Mouse (Mus musculus) hindbrain, embryonic 12.5 days (tissue): ENCODE measurements around the gene Golim4. TPM values are rescaled to one million over a fixed set of nuclear protein-coding genes. Genes with fewer than 3 reads are reported as not detected.

ENCODE experiments used
- ATAC-seq: fragments of 200-750 bp; cut with Nextera tagmentation; 2 replicates; pipeline ENCODE4 v1.8.0; 2017; ENCODE audit warnings: moderate TSS enrichment; ENCODE audit not compliant: low FRiP score
- H3K27ac ChIP-seq: fragments of 300-500 bp; sonication (generic); 2 replicates; pipeline ENCODE4 v1.5.1; 2016; ENCODE audit warnings: mild to moderate bottlenecking
- H3K27me3 ChIP-seq: fragments of 300-500 bp; sonication (generic); 2 replicates; pipeline ENCODE4 v1.6.1; 2016; ENCODE audit warnings: mild to moderate bottlenecking
- H3K36me3 ChIP-seq: fragments of 300-500 bp; sonication (generic); 2 replicates; pipeline ENCODE4 v1.6.1; 2016; ENCODE audit warnings: mild to moderate bottlenecking
- H3K4me1 ChIP-seq: fragments of 300-500 bp; sonication (generic); 2 replicates; pipeline ENCODE4 v1.6.1; 2016
- H3K4me2 ChIP-seq: fragments of 300-500 bp; sonication (generic); replicated peaks from 2 replicates; pipeline ENCODE4 v1.6.1; 2016; ENCODE audit warnings: mild to moderate bottlenecking
- H3K4me3 ChIP-seq: fragments of 300-500 bp; sonication (generic); 2 replicates; pipeline ENCODE4 v1.5.1; 2016; ENCODE audit warnings: mild to moderate bottlenecking
- H3K9ac ChIP-seq: fragments of 300-500 bp; sonication (generic); 2 replicates; pipeline ENCODE4 v1.6.1; 2016; ENCODE audit warnings: mild to moderate bottlenecking, moderate library complexity
- H3K9me3 ChIP-seq: fragments of 300-500 bp; sonication (generic); replicated peaks from 2 replicates; pipeline ENCODE4 v1.6.1; 2016; ENCODE audit warnings: mild to moderate bottlenecking
- WGBS: fragments of 180-500 bp; shearing (Covaris S2); methylation state at CpG from one replicate; pipeline ENCODE4 v1.1.7; 2016; 5-methylcytosine and 5-hydroxymethylcytosine counted together
- polyA plus RNA-seq: library from polyadenylated mRNA; unstranded; fragments of >200 nt; fragmentation: Nextera tagmentation; extraction: Ambion mirVana; gene quantifications from 2 replicates; pipeline ENCODE4 v1.2.1, GENCODE M21; 2016

The Golim4 gene
- polyA plus RNA-seq, 1 experiment from 2014 or later = 60.2 TPM

- H3K4me2 ChIP-seq = no peak overlapping the region
- no peaks in the 10 kb centered on the region for H3K27me3 ChIP-seq
- no peaks in the 10 kb centered on the region; the same call in 1 of the 2 replicates for H3K36me3 ChIP-seq
- H3K4me1 ChIP-seq = peaks cover 7% of the 10 kb centered on the region; the same call in 1 of the 2 replicates
- peak; percentile 27; the same call in 1 of the 2 replicates for ATAC-seq
- no peak overlapping the region for H3K9ac ChIP-seq
- no peak overlapping the region for H3K4me3 ChIP-seq
- no peaks in the 10 kb centered on the region for H3K9me3 ChIP-seq
- H3K27ac ChIP-seq = no peak overlapping the region
These were observed 46.0 kb downstream of the Golim4 start for GRCm38 (mm10) chr3:75910768-75911167.

- Histone ChIP-seq H3K27me3 (no peaks in the 10 kb centered on the region), H3K27ac (no peak overlapping the region), H3K4me3 (no peak overlapping the region), H3K4me1 (peaks cover 7% of the 10 kb centered on the region; the same call in 1 of the 2 replicates), H3K9ac (no peak overlapping the region), H3K36me3 (no peaks in the 10 kb centered on the region; the same call in 1 of the 2 replicates), H3K9me3 (no peaks in the 10 kb centered on the region), H3K4me2 (no peak overlapping the region)
- ATAC-seq = peak; percentile 62; the same call in 1 of the 2 replicates
- WGBS = 27% methylated on average over 4 of the region's 4 CpGs
These were observed 46.5 kb downstream of the Golim4 start for GRCm38 (mm10) chr3:75910257-75910656.

DNA sequence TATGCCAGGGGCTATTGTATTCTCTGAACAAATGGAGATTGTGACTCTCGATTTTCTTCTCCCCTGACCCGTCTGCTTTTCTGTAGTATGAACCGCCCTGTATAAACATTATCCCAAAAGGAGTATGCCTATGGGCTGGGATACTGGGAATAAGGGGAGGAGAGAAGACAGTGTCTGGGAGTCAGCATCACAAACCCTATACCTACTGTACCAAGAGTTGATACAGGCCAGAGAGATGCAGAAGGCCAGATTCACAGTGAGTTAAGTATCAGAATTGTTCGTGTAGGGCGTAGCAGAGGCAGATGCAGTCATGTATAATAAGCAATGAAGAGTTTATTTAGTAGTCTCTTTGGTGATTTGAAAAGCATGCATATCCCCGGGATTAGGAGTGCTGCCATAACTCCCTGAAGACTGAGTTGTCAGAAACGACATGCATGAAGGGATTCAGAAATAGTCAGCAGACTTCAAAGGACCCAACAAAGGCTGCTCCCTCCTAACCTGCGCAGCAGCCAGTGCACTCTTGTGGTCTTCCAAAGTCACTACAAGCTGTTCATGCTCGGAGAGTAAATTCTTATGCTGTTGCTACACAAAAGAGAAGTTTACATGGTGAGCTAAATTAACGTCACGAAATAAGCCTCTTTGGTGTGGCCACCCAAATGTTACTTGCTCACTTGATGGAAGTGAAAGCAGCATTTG is 54.7 kb downstream of the Golim4 start:
- H3K27ac ChIP-seq = no peak overlapping the region
- 77% methylated on average over 11 of the region's 11 CpGs for WGBS
- ATAC-seq = no peak

DNA sequence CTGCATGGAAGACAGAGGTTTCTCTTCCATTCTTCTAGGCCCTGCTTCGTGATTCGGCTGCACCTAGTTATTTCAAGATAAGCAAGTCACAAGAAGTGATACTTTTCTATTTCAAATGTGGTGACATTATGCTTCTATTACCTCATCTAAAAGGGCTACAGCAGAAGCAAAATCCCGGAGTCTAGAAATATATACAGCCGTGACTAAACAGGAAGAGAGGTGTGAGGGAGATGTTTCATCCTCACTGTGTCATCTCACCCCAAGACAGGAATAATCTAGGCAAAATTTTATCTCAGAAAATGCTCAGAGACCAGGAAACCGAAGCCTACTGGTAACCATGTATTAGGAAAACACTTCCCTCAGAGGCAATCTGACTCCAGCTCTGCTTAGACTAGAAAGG is 61.7 kb downstream of the Golim4 start:
- Histone ChIP-seq H3K27ac (no peak overlapping the region), H3K4me1 (no peaks in the 10 kb centered on the region), H3K36me3 (peaks cover 28% of the 10 kb centered on the region), H3K4me2 (no peak overlapping the region), H3K4me3 (no peak overlapping the region), H3K9me3 (no peaks in the 10 kb centered on the region), H3K27me3 (no peaks in the 10 kb centered on the region), H3K9ac (no peak overlapping the region)
- 99% methylated on average over 5 of the region's 5 CpGs for WGBS
- no peak for ATAC-seq

More for the DNA sequence above, 54.7 kb downstream of the Golim4 start:
- Histone ChIP-seq H3K9ac (no peak overlapping the region), H3K4me3 (no peak overlapping the region), H3K4me1 (no peaks in the 10 kb centered on the region), H3K36me3 (peaks cover 10% of the 10 kb centered on the region), H3K9me3 (no peaks in the 10 kb centered on the region), H3K4me2 (no peak overlapping the region), H3K27me3 (no peaks in the 10 kb centered on the region)

- Histone ChIP-seq H3K36me3 (peaks cover 41% of the 10 kb centered on the region), H3K27ac (no peak overlapping the region), H3K4me2 (no peak overlapping the region), H3K9me3 (no peaks in the 10 kb centered on the region), H3K27me3 (no peaks in the 10 kb centered on the region), H3K9ac (no peak overlapping the region), H3K4me1 (no peaks in the 10 kb centered on the region), H3K4me3 (no peak overlapping the region)
- WGBS = 93% methylated on average over 3 of the region's 3 CpGs
- ATAC-seq = no peak
These were observed 65.2 kb downstream of the Golim4 start for GRCm38 (mm10) chr3:75891581-75891980.

DNA sequence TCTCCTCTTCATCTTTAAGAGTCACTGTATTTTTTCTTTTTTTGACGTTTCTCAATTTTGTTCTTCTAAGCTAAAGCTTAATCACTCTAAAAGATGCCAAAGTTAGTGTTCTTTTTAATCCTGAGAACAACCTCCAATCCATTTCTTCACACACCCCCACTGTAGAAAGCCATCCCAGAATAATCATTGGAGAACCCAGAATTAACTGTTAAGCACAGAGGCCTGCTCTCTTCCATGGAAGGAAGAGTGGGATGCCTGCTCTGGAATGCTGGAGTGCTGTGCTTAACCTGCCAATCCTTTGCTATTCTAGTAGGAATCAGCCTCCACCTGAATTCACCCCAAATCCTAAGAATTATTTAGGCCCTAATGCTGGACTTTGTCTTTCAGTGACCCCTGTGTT is 67.4 kb downstream of the Golim4 start:
- WGBS = 89% methylated on average over 1 of the region's 1 CpGs
- no peak overlapping the region for H3K4me2 ChIP-seq
- H3K4me3 ChIP-seq = no peak overlapping the region
- H3K27ac ChIP-seq = no peak overlapping the region
- H3K36me3 ChIP-seq = peaks cover 50% of the 10 kb centered on the region
- H3K27me3 ChIP-seq = no peaks in the 10 kb centered on the region
- no peaks in the 10 kb centered on the region for H3K9me3 ChIP-seq
- ATAC-seq = no peak
- H3K4me1 ChIP-seq = no peaks in the 10 kb centered on the region
- H3K9ac ChIP-seq = no peak overlapping the region

GRCm38 (mm10) chr3:75881582-75881981 is 75.2 kb downstream of the Golim4 start:
- Histone ChIP-seq H3K36me3 (peaks cover 47% of the 10 kb centered on the region), H3K27me3 (no peaks in the 10 kb centered on the region), H3K9me3 (no peaks in the 10 kb centered on the region), H3K4me2 (no peak overlapping the region), H3K4me3 (no peak overlapping the region), H3K27ac (no peak overlapping the region), H3K9ac (no peak overlapping the region), H3K4me1 (no peaks in the 10 kb centered on the region)
- WGBS = 97% methylated on average over 1 of the region's 1 CpGs
- ATAC-seq = no peak

- no peaks in the 10 kb centered on the region for H3K4me1 ChIP-seq
- no peak for ATAC-seq
- no peak overlapping the region for H3K9ac ChIP-seq
- H3K27ac ChIP-seq = no peak overlapping the region
- H3K4me3 ChIP-seq = no peak overlapping the region
- H3K27me3 ChIP-seq = no peaks in the 10 kb centered on the region
- peaks cover 36% of the 10 kb centered on the region for H3K36me3 ChIP-seq
- no peak overlapping the region for H3K4me2 ChIP-seq
- no peaks in the 10 kb centered on the region for H3K9me3 ChIP-seq
- WGBS = 88% methylated on average over 2 of the region's 2 CpGs
These were observed 77.5 kb downstream of the Golim4 start for GRCm38 (mm10) chr3:75879269-75879668.

DNA sequence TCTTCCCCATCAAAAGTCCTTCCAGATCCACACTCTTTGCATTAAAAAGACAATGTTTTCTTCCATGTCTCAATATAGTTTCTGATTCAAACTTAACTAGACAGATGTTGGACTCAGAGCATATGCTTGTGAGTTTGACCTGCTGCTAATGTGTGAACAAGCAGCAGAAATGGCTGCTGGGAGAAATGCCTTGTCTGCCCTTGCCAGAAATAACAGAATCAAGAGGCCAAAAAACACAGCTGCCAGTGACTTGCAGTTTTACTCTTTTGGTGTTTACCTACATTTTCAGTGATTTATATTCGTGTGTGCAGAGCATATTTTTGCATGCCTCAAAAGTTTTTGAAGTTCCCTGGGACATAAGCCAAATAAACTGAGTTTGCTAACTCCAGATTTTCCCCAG is 87.9 kb downstream of the Golim4 start:
- Histone ChIP-seq H3K27ac (no peak overlapping the region), H3K36me3 (no peaks in the 10 kb centered on the region), H3K4me2 (no peak overlapping the region), H3K4me3 (no peak overlapping the region), H3K27me3 (no peaks in the 10 kb centered on the region), H3K4me1 (no peaks in the 10 kb centered on the region), H3K9ac (no peak overlapping the region), H3K9me3 (no peaks in the 10 kb centered on the region)
- 65% methylated on average over 1 of the region's 1 CpGs for WGBS
- no peak for ATAC-seq

DNA sequence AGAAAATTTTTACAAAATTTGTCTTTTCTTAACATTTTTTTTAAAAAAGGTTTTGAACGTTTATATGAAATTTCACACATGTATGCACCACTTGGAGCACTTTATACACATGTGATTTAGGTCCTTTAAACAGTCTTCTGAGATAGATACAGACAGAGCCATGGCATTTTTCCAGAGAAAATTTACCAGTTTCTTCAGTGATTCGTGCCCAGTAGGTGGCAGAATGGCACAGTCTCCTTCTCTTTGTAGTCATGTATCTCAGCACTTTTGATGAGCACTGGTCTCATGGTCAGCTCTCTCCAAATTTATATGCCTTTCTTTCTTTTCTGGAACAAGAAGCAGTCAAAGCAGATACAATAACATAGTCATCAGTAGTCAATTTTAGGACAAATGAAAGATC is 92.5 kb downstream of the Golim4 start:
- 35% methylated on average over 2 of the region's 2 CpGs for WGBS

DNA sequence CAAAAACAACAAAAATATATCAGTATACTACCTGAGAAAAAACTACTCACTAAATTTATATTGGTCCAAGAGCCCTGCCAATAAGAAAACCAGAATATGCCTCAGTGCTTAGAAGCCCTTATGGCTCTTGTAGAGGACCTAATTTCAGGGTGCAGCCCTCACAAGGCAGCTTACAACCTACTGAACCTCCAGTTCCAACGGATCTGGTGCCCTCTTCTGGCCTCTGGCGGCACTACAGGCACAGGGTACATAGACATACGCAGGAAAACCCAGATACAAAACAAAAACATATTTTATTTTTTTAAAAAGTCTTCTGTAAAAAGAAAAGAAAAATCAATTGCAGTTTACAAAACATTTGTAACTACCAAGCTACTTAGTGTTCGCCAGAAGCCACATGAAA is 95.1 kb downstream of the Golim4 start:
- H3K4me1 ChIP-seq = no peaks in the 10 kb centered on the region
- no peak overlapping the region for H3K4me2 ChIP-seq
- no peak overlapping the region for H3K27ac ChIP-seq
- no peaks in the 10 kb centered on the region for H3K27me3 ChIP-seq
- no peak overlapping the region for H3K4me3 ChIP-seq
- no peaks in the 10 kb centered on the region for H3K9me3 ChIP-seq
- no peak overlapping the region for H3K9ac ChIP-seq
- WGBS = 31% methylated on average over 4 of the region's 4 CpGs
- no peak for ATAC-seq
- H3K36me3 ChIP-seq = no peaks in the 10 kb centered on the region

More for the DNA sequence above, 92.5 kb downstream of the Golim4 start:
- Histone ChIP-seq H3K36me3 (no peaks in the 10 kb centered on the region), H3K4me2 (no peak overlapping the region), H3K9ac (no peak overlapping the region), H3K27me3 (no peaks in the 10 kb centered on the region), H3K9me3 (no peaks in the 10 kb centered on the region), H3K4me3 (no peak overlapping the region), H3K4me1 (no peaks in the 10 kb centered on the region), H3K27ac (no peak overlapping the region)
- no peak for ATAC-seq

DNA sequence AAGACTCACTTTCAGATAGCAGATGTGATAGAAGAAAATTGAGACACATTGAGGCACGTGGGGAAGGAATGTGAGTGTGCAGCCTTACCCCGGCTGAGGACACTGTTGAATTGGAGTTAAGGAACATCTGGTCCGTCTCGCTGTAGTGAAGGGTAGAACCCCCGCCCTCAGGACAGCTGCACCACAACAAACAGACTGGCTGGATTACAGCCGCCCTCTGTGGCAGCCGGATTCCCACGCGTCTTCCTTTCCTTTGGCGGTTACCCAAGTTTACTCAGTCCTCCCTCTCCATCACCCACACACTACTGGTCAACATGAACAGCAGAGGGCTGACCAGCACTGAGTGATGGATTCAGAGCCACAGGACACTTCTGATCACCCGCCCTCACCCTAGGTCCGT is 96.0 kb downstream of the Golim4 start:
- H3K27ac ChIP-seq = no peak overlapping the region
- H3K4me3 ChIP-seq = no peak overlapping the region
- WGBS = 78% methylated on average over 12 of the region's 12 CpGs
- no peak overlapping the region for H3K9ac ChIP-seq
- H3K27me3 ChIP-seq = no peaks in the 10 kb centered on the region
- H3K9me3 ChIP-seq = no peaks in the 10 kb centered on the region
- no peak overlapping the region for H3K4me2 ChIP-seq
- no peaks in the 10 kb centered on the region for H3K4me1 ChIP-seq
- no peaks in the 10 kb centered on the region for H3K36me3 ChIP-seq
- no peak for ATAC-seq

DNA sequence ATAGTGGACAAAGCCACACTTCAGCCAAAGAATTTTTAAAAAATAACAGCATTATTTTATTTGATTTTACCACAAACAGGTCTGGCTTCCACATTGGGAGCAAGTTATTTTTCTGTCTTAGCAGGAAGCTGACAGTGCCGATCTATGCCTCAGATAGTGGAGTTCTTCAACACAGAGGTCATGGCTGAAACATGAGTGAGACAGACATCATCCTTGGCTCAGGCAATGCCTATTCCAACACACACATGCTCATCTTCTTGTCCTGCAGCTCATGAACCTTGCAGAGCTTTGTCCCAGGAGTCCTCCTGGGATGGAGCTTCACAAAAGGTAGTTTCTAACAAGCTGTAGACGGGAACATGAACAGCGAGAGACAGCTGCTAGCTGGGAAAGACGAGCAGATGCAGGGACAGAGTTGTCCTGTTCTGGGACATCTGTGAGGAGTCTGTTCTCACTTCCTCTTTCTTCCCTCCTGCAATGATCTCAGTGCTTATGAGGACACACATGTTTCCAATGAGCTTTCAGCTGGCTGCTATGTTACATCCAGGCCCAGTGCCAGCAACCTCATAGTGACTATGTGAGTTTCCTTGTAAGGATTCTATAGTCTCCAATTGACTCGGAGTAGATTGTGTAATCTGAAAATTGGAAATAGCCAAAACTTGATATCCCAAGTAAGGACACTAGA is 121.3 kb downstream of the Golim4 start:
- Histone ChIP-seq H3K4me3 (no peak overlapping the region), H3K27me3 (no peaks in the 10 kb centered on the region), H3K9ac (no peak overlapping the region), H3K4me2 (no peak overlapping the region), H3K9me3 (no peaks in the 10 kb centered on the region), H3K4me1 (no peaks in the 10 kb centered on the region), H3K27ac (no peak overlapping the region), H3K36me3 (no peaks in the 10 kb centered on the region)
- 76% methylated on average over 5 of the region's 5 CpGs for WGBS
- ATAC-seq = no peak
